Mouse (Mus musculus) right cerebral cortex, adult 18-20 months (tissue): Measurements from ENCODE around the gene Kcne1l.
A peak's percentile ranks its signal among the peaks of the same experiment; 100 is the strongest.

Source experiments
- DNase-seq: peaks from one replicate; pipeline ENCODE4 v3.0.0; 2022; ENCODE audit warnings: mixed read lengths

The Kcne1l gene

GRCm38 (mm10) chrX:142305869-142306581 lies at the start of gene Kcne1l:
Gene Kcne1l (minus strand): TSS chrX:142306294.
- no peak for DNase-seq

- no peak for DNase-seq
Measured at GRCm38 (mm10) chrX:142336207-142336606, 30.1 kb upstream of the Kcne1l start.

- DNase-seq, result no peak
Measured at GRCm38 (mm10) chrX:142335502-142335901, 29.4 kb upstream of the Kcne1l start.

- DNase-seq, result no peak
Measured at GRCm38 (mm10) chrX:142325760-142326159, 19.7 kb upstream of the Kcne1l start.

- no peak for DNase-seq
Measured at GRCm38 (mm10) chrX:142316106-142316505, 10.0 kb upstream of the Kcne1l start.

DNA sequence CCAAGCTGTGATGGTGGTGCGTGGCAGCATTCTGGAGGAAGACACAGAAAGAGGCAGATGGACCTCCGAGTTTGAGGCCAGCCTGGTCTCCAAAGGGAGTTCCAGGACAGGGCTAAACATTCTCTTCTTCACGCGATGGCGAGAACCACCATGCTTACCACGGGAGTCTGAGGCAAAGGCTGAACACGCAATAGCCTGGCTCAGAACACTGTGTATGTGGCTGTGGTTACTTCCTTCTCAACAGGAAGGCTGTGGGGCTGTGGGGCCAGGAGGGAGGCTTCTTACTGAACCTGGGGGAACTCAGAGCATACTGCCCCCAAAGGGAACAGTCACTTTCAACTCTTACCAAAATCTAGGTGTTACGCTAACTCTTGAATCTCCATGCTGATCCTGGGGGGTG lies 9.2 kb upstream of the Kcne1l start:
- no peak for DNase-seq

DNA sequence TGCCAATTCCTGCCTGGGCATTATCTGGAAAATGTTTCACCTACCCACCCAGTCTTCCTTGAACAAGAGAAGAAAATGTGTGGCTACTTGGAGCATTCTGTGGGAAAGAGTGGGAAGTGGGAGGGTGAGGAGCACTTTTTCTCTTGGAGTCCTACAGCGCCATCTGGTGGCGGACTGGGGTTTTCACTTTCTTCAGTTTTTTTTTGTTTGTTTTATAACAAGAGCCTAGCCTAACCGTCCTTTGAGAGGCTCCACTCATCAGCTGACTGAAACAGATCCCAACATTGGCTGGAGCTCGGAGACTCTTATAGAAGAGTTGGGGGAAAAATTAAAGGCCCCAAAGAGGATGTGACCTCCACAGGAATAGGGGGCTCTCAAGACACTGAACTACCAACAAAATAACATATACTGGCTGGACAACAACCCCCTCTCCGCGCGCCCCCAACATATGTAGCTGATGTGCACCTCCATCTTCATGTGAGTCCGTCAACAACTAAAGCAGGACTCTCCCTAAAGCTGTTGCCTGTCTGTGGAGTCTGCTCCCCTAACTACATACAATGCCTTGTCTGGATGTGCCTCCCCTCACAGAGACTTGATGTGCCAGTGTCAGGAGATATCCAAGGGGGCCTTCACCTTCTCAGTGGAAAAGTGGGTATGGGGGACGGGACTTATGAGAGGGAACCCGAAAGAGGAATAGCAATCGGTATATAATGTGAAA lies 8.4 kb upstream of the Kcne1l start:
- peak; percentile 75 for DNase-seq

GRCm38 (mm10) chrX:142310431-142310830 lies 4.3 kb upstream of the Kcne1l start:
- DNase-seq, result no peak

- no peak for DNase-seq
Measured at GRCm38 (mm10) chrX:142305010-142305868, 855 bp downstream of the Kcne1l start.

GRCm38 (mm10) chrX:142304592-142304991 lies 1.5 kb downstream of the Kcne1l start:
- DNase-seq, result no peak

- no peak for DNase-seq
Measured at GRCm38 (mm10) chrX:142303456-142303855, 2.6 kb downstream of the Kcne1l start.

DNA sequence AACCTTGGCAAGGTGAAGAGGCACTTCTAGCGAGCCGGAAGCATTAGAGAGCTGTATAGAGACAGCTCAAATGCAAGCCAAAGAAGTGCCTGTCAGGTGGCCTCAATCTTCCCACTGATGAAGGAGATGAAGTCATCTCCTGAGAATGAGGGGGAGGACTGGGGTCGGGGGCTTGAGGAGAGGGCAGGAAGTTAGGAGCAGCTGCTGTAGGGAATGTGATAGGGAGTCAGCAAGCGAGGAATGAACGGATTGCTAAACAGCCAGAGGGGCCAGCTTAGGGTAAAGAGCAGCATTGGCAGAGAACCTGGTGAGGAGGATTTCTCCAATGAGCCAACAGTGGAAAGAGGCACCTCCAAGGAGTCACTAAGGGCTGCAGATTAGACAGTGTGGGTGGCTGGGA lies 20.2 kb downstream of the Kcne1l start:
- DNase-seq, result no peak

DNA sequence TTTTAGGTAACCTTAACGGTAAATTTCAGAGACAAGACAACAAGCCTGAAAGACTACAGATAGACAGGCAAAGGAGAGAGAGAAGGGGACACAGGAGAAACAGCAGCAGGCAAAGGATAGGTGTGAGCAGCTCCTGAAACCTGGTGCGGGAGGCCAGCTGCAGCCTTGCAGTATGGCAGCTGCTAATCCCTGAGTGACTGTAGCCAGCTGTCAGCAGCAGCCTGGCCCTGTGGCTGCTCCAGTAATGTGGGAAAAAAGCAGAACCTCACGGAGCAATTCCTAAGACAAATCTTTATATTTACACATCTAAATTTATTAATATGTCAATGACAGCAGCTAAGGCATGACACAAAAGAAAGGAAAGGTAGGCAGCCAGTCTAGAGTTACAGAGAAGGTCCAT lies 29.5 kb downstream of the Kcne1l start:
- no peak for DNase-seq

DNA sequence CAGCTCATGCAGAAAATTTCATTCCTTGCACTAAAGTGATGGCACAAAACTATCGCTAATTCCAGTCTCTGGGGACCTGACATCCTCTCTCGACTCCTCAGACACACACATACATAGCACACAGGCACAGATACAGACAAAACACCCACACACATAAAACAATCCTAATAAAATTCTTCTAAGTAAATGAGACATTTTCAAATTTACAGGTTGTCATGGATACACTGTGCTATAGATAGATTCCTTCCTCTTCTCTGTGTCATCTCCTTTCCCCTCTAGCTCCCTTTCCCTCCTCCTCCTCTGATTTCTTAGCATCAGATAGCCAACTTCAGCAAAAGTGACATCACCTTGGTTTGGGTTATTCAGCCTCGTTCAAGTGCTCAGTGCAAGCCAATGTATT lies 30.1 kb downstream of the Kcne1l start:
- no peak for DNase-seq
